18 mouse cellular contexts compared by ENCODE assay signal in genomic region chr14:121991921-121992320, GRCm38 (mm10). TPM values are rescaled to one million over a fixed set of nuclear protein-coding genes. Genes with fewer than 3 reads are reported as not detected.
DNase-seq lines count a peak whose midpoint lies in the region; ATAC-seq lines count a peak whose summit lies in the region.
"Had no signal": no experiment of that assay in that cellular context is flagged by ENCODE, and none has a peak within 500 bp of the region (broad histone marks: within the 10 kb centered on the region; RNA-seq: fewer than 3 reads in every experiment).

No protein-coding gene starts in this region.

- H3K4me1 ChIP-seq in hindbrain, embryonic 16.5 days (ENCODE audit: control insufficient read depth, insufficient read depth, low read depth, low read length): no peaks in the 10 kb centered on the region
- H3K4me1 ChIP-seq in hindbrain, embryonic 13.5 days (replicated peaks): no peaks in the 10 kb centered on the region
- H3K4me1 ChIP-seq: limb, embryonic 12.5 days had no signal

- H3K4me3 ChIP-seq in hindbrain, embryonic 16.5 days (ENCODE audit: low read length): no peak overlapping the region
- no peak overlapping the region for H3K4me3 ChIP-seq in hindbrain, embryonic 13.5 days
- H3K4me3 ChIP-seq: limb, embryonic 12.5 days had no signal

- peak; percentile 14 for DNase-seq in fibroblast of lung, adult 2 months (ENCODE audit: low read depth)
- DNase-seq in thymus, postnatal 14 days: peak; percentile 53
- DNase-seq in layer of hippocampus, postnatal 25 days (ENCODE audit: extremely low spot score in 1 of 2, low spot score in 1 of 2): no peak
- DNase-seq in right cerebral cortex, postnatal 36 days (ENCODE audit: low spot score in 2 of 2): no peak
- DNase-seq: cerebellum, postnatal 10 days; heart, postnatal 4 days had no signal

- no peaks in the 10 kb centered on the region for H3K27me3 ChIP-seq in hindbrain, embryonic 16.5 days (replicated peaks; ENCODE audit: control insufficient read depth, insufficient read depth, low read length)
- no peaks in the 10 kb centered on the region for H3K27me3 ChIP-seq in hindbrain, embryonic 13.5 days
- H3K27me3 ChIP-seq: limb, embryonic 12.5 days had no signal

- H3K9ac ChIP-seq in hindbrain, embryonic 16.5 days (ENCODE audit: low read depth, low read length): no peak overlapping the region
- no peak overlapping the region for H3K9ac ChIP-seq in hindbrain, embryonic 13.5 days
- H3K9ac ChIP-seq: limb, embryonic 12.5 days had no signal

- peaks cover 10% of the 10 kb centered on the region for H3K36me3 ChIP-seq in hindbrain, embryonic 16.5 days (ENCODE audit: control insufficient read depth, insufficient read depth, low read length)
- H3K36me3 ChIP-seq in hindbrain, embryonic 13.5 days: peaks cover 27% of the 10 kb centered on the region

- ATAC-seq in hindbrain, embryonic 16.5 days: 0 out of 2 replicates have a peak, but pooled peaks have one; percentile 24
- no peak for ATAC-seq in hindbrain, embryonic 13.5 days (ENCODE audit: low FRiP score)
- ATAC-seq in CD4-positive, CD25-positive, alpha-beta regulatory T cell, adult 4 months: peak; percentile 48
- ATAC-seq: intestine, postnatal 0 days had no signal

- no peak overlapping the region for H3K4me2 ChIP-seq in hindbrain, embryonic 16.5 days (ENCODE audit: low read length)
- H3K4me2 ChIP-seq in hindbrain, embryonic 13.5 days: no peak overlapping the region
- H3K4me2 ChIP-seq: limb, embryonic 12.5 days had no signal

- H3K27ac ChIP-seq in hindbrain, embryonic 16.5 days (ENCODE audit: low read depth, low read length): no peak overlapping the region
- H3K27ac ChIP-seq in hindbrain, embryonic 13.5 days: no peak overlapping the region
- H3K27ac ChIP-seq: limb, embryonic 12.5 days had no signal

- H3K9me3 ChIP-seq in hindbrain, embryonic 16.5 days (ENCODE audit: control insufficient read depth, low read length): no peaks in the 10 kb centered on the region
- no peaks in the 10 kb centered on the region for H3K9me3 ChIP-seq in hindbrain, embryonic 13.5 days
- H3K9me3 ChIP-seq: limb, embryonic 12.5 days had no signal

RNA-seq across cellular contexts. Expression of gene Gpr183, which starts 26.9 kb away (rescaled TPM):
- 0.81 and 1.2 TPM in 2 replicates for polyA plus RNA-seq in hindbrain, embryonic 16.5 days (2015; fragmentation: Nextera tagmentation; extraction: Ambion mirVana)
- polyA plus RNA-seq in hindbrain, embryonic 13.5 days (2015; fragmentation: Nextera tagmentation; extraction: Ambion mirVana): 1.0 and 1.2 TPM in 2 replicates
- 100 to 1,000 TPM; 102 to 104 TPM for polyA plus RNA-seq in CD4-positive, CD25-positive, alpha-beta regulatory T cell, adult 4 months (2017; shearing (Covaris generic))
- total RNA-seq in layer of hippocampus, postnatal 25 days (2021): under 1 TPM; 0.87 to 0.96 TPM

RNA-seq across cellular contexts. Expression of gene Timm8a2, which starts 42.6 kb away (rescaled TPM):
- not detected in 2 replicates for polyA plus RNA-seq in hindbrain, embryonic 16.5 days (2015; fragmentation: Nextera tagmentation; extraction: Ambion mirVana)
- not detected in 2 replicates for polyA plus RNA-seq in hindbrain, embryonic 13.5 days (2015; fragmentation: Nextera tagmentation; extraction: Ambion mirVana)
- polyA plus RNA-seq in CD4-positive, CD25-positive, alpha-beta regulatory T cell, adult 4 months (2017; shearing (Covaris generic)): not detected
- under 1 TPM in 1 of 2 experiments, not detected in 1; 0.56 TPM for total RNA-seq in layer of hippocampus, postnatal 25 days (2021)
- total RNA-seq: adrenal gland, adult 18-20 months; gastrocnemius, postnatal 4 days; heart, postnatal 4 days; left cerebral cortex, adult 18-20 months had no signal
- polyA plus RNA-seq: embryonic facial prominence, embryonic 11.5 days; frontal cortex, adult 2 months; intestine, postnatal 0 days; limb, embryonic 12.5 days; liver, embryonic 16.5 days; midbrain, postnatal 0 days had no signal

Comparison
In these comparisons a context has a peak if more than half of its experiments do, and no peak if none do; other contexts are left out.
1. DNase-seq: peak in fibroblast of lung, adult 2 months (single experiment) and thymus, postnatal 14 days (single experiment); none in layer of hippocampus, postnatal 25 days (0 of 2) and right cerebral cortex, postnatal 36 days (0 of 2).
2. RNA of gene Gpr183, which starts 26.9 kb away (polyA plus RNA-seq): 102 to 104 TPM in CD4-positive, CD25-positive, alpha-beta regulatory T cell, adult 4 months; 1.0 to 1.2 TPM in hindbrain, embryonic 13.5 days and 0.81 to 1.2 TPM in hindbrain, embryonic 16.5 days; every median in the first group is over 10 times any median in the second.